Mouse (Mus musculus): Measurements from ENCODE around the gene Epb41.

Epb41 gene

DNA sequence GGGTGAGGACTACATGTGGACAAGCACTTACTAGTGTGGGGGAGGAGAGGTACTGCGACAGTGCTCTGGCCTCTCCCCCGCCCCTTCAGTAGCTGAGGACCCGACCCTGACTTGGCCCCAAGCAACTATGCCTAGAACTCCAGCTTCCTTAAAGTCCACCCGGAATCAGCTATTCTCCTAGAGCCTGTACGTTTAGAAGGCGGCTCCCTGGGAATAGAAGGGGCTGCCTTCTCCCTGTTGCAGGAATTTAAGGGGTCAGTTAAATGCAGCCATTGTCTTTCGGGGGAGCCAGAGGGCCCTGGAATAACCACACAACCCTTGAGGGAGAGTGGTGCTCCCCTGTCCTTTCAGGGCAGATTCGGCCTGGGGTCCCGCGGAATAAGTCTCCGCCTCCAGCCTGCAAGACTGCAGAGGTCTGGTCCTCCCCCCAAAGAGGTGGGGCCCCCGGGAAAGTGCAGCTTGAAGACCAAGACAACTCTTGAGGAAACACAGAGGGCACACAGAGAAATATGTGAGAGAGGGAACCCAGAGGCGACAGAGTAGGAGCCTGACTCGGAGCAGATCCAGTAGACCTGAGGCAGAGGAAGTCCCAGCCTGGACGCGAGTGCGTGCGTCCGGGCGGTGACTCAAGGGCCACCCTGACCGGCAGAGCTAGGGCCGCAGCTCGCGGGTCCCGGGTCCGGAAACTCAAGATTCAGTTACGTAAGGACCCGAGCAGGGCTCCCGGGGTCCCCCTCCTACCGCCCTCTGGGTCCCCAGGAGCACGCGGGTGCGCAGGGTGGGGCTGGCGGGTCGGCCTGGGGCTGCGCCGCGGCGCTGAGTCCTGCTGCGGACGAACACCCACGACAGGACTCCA, 816 bp downstream of the Epb41 start, which contains the start of gene Gm10300:
TSS of gene Gm10300 (plus strand) at position 621 of the 856 bp plus-strand sequence.
- peak; percentile 82 for DNase-seq

DNA sequence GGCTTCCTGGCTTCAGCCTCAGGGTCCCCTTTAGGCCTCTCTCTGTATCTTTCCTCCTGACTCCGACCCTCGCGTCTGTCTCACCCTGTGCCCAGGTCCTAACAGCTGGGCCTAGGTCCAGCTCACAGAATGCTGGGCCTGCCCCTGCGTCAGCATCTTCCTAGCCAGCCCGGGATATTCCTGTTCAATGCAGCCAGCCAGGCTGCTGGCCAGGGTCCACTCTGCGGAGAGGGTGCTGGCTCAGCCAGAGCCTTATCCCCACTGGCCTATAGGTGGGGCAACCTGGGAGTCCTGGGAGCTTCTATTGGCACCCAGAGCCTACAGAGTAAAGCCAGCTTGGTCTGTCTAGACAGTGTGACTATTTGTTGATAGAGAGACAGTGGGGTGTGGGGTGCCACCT, 2.2 kb downstream of the Epb41 start:
- DNase-seq, result peak; percentile 56

DNA sequence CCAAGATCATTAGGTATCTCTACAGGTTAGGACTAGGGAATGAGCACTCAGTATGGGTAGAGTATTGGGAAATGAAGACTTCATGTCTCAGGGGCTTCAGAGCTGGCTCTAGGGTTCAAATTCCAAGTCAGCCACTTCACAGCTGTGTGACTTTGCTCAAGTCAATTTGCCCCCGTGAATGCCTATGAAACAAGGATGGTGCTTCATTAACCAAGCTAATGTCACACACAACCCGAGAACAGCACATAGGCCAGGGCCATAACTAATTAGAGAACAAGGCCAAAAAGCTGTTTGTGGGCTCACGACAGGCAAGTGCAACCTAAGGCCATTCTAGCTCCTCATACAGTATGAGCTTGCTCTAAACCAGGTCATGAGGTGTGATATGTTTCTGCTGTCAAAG, 3.0 kb downstream of the Epb41 start:
- DNase-seq, result no peak

DNA sequence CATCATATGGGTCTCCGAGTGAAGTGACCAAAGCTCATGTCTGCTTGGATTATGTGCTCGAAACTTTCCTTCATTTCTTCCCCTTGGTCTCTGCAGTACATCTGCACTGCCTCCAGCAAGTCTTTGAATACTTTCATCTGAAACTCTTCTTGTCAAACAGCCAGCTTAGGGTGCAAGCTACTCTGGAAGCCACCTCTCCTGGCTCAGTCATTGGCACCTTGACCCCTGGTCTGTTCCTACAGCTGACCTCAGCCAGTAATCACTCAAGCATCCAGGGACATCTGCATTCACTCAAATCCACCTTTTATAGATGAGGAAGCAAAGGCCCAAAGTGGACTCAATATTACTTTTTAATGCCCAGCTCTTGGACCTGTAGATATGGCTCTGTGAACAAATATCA, 3.4 kb downstream of the Epb41 start:
- no peak for DNase-seq

DNA sequence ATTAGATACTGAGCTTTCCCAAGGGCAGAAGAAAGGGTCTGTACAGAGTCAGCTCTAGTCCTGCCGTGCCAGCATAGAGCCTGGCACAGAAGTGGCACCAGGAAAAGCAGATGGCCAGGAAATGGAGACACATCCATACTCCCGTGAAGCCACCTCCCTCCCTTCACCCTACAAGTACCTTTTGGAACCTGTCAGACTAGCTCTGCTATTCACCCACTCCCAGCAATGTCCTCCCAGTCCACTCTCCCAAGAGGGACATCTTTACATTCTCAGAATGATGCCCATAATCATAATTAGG, 7.2 kb downstream of the Epb41 start:
- DNase-seq, result no peak

DNA sequence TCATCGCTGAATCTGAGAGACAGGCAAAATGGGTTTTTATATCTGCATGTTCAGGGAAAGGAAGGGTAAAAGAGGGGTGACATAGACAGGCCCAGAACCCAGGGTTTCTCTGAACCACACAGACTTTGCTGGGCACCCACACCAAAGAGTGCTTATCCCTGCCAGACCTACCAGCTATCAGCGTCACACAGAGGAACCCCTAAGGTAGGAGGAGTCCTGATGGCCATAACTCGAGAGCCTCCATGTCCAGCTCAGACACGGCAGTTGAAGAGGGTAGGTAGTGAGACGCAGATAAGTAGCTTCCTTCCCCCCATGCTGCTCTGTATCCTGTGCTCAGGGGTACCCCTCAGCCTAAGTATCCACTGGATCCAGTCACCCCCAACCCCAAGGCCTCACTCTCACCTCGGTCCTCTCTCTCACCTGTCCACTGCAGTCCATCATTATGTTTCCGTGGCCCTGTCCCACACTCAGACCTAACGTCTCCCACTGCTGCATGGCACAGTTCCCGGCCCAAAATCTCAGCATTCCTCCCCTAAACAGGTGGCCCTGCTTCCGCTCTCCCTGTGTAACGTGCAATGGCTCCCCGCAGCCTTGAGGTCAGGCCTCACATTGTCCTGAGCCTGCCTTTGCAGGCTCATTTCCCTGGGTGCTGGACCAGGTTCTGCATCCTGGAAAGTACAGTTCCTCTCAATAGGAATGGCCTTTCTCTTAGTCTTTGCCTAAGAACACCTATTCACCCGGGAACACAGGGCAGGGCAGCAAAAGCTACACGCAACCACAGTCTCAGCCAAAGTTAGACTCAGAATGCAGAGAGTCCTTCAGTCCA, 7.8 kb downstream of the Epb41 start:
- peak; percentile 58 for DNase-seq

DNA sequence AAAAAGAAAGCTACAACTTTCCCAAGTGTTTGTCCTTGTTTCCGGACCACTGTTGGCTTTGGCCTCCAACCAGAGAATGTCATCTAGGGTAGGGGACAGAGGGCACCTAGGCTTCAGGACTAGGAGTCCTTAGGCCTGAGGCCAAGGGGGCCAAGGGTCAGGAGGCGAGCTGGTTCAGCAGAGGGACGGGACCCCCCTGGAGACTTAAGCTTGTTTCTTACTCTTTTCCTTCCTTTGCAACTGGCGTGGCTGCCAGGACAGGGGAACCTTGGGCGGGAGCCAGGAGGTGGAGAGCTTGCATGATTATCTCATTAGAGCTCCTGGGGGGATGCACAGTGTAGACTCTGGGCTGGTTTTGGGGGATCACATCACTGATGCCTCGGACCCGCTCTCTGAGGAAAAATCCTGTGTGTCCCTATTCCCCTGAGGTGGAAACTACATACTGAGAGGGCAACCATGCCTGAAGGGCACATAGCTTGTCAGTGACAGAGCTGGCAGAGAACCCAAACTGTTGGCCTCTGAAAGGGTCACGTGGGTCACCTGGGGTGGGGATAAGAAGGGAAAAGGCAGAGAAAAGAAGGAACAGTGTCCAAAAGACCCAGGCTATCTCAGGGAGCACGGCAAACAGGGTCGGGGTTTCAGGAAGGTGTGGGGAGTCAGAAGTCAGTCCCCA, 8.9 kb downstream of the Epb41 start:
- no peak for DNase-seq

DNA sequence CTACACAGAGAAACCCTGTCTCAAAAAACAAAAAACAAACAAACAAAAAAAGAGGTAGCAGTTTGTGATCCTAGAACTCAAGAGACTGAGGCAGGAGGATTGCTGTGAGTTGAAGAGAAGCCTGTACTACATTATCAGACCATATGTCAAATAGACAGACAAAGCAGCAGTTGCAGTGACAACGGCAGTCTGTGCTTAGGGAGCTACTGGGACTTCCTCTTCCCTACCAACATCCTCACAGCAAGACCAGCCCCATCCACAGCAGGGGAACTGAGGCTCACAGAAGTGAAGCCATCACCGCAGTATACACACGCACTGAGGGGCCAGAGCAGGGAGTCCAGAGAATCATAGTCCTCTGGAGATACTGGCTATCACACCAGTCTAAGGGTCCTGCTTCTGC, 9.5 kb downstream of the Epb41 start:
- DNase-seq, result no peak

DNA sequence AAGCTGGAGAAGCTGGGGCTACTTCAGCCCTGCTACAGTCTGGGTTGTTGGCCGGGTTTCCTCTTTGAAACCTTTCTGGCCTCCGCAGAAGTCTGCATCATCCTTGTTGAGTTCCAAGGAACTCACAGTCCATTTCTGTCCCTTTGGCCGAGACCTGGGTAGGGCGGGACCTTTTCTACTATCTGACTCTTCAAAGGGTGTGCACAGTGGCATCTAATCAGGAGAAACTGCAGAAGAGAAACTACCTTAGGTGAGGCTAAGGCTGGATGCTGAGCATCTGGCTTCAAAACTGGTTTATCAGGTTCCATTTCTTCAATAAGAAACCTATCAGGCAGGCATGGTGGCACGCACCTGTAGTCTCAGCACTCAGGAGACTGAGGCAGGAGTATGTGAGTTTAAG, 10.6 kb downstream of the Epb41 start:
- no peak for DNase-seq

DNA sequence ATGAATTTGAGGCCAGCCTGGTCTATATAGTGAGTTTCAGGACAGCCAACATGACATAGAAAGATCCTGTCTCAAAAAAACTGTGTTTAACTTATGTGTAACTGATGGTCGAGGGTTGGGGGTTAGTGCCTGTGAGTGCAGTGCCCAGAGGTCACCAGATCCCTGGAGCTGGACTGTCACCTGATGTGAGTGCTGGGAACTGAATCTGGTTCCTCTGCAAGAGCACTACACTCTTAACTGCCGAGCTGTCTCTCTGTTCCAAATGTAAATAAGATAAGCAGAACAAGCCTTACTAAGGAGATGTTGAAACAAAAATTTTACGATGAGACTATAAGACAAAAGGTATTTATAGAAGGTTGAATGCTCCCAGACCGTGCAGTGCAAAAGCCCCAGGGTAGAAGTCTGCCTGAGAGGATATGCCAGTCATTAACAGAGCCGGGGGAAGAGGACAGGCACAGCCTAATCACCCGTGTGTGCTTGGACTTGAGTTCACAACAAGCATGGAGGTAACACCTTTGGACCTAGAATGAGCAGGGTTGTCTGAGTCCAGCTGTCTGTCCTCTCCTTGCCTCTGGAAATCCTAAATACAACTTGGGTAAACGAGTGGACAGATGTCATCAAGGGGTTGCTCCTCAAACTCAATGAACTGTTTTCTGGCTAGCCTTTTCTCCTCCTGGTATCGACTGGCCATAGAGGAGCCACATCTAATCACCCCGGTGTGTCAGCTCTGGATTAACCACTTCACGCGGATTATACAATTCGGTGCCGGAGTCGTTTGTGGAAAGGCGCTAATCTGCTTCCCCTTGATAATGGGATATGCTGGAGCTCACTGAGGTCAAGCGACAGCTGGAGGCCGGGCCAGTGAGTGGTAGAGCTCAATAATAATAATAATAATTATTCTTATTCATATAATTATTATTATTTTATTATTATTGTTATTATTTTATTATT, 11.9 kb downstream of the Epb41 start:
- DNase-seq, result no peak

DNA sequence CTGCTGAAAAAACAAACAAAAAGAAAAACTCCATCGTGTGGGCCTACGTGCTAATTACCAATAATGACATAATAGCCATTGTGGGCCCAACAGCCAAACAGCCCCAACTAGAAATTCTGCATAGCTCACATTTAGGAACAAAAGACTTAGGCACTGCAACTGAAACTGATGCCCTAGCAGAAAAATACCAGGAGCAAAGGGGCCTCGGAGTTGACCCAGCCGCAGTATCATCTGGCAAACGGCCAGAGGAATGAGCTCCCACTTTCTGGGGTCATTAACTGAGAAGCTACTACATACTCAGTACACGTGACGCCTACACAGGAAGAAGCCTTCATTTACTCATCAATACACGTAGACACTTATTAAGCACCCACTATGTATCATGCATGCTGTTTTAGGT, 12.8 kb downstream of the Epb41 start:
- DNase-seq, result no peak

DNA sequence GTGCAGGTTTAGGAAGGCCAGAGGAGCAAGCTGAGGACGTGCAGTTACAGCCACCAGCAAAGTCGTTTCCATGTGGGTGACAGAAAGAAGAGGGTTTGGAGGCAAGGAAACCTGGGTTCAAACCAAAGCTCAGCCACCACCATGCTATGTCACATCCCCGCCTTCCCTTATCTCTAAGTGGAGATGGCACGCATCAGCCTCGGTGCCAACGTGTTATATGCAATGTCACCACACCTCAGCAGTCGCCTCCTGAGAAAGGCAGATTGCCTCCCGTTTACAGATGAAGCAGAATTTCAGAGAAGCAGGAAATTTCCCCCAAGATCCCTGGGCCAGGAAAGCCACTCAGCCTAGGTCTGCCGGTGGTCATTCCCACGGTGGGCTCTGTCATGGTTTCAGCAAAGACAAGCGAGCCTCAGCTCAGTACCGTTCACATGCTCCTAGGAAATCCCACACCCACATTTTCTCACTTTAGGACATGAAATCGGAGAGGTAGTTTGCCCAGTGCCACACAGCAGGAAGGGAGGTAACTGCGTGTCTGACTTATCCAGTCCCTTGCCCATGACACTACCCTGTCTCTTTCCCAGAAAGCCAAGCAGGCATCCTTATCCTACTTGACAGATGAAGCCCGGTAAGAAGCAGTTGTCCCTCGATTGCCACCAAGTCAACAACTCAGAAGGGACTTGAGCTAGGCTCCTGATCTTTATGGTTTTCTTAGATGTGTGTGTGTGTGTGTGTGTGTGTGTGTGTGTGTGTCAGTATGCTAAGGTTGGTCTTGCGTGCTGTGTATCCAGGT, 14.9 kb downstream of the Epb41 start:
- peak; percentile 87 for DNase-seq

DNA sequence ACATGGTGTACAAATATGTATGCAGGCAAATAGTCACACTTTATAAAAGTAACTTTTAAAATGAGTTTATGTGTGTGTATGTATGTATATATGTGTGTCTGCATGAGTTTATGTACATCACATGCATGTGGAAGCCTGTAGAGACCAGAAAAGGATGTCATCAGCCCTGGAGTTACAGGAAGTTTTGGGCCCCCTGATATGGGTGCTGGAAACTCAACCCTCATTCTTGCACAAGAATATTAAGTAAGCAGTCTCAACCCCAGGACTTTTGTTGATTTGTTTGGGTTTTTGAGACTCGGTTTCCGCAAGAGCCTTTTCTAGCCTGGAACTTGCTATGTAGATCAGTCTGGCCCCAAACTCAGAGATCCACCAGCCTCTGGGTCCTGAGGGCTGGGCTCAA, 15.6 kb downstream of the Epb41 start:
- no peak for DNase-seq

DNA sequence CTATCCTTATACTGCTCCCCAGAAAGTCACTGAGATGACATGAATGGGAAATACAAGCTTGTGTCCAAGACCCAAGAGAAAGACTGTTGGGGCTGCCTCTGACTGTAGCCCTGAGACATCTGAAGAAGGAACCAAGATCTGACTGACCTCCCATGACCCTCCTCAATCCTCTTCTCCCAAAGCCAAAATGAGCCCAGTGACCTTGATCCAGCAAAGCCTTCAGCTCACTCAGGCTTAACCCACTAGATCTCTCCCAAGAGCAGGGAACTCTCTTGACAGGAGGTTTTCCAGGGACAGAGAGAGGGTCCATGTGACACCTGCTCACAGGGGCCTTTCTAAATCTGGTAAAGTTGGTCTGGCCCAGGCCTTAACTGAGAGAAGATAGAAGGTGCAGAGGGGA, 17.8 kb downstream of the Epb41 start:
- DNase-seq, result no peak

DNA sequence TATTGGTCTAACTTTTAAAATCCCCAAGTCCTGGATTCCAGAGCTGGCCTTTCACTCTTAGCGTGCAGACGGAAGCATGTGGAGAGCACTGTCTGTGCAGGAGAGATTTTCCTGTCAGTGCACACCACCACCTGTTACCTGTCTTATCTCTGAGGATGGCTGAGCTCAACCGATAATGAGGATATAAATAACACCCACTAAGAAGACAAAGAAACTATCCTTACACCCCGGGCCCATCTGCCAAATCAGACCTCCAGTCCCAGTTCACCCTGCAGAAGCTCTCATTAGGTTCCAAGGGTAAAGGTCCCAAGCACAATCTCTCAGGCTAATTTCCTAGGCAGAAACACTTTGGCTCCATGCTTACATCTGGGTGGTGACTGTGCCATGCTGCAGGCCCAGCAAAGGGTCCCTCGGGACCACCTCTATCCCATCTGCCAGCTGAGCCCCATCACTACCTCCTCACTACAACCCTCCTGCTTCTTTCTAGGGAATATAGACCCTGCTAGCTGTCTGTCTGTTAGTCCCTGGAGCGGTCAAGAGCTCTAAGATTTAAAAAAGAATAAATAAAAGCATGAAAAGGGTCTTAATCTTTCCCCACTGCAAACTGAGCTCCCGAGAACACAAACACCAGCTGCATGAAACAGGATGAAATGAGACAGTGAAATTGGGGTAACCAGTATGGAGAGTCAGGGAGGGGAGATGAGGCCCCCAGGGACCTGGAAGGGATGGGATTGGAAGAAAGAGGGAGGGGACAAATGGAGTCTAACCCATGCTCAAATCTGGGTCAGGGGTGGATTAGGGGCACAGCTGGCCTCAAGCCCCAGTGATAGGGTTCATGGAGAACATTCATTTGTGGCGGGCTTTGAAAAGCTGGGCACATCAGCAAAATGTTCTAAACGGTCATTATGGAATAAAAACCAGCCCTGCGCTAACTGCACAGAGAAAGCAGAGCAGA, 23.5 kb downstream of the Epb41 start:
- DNase-seq, result no peak

DNA sequence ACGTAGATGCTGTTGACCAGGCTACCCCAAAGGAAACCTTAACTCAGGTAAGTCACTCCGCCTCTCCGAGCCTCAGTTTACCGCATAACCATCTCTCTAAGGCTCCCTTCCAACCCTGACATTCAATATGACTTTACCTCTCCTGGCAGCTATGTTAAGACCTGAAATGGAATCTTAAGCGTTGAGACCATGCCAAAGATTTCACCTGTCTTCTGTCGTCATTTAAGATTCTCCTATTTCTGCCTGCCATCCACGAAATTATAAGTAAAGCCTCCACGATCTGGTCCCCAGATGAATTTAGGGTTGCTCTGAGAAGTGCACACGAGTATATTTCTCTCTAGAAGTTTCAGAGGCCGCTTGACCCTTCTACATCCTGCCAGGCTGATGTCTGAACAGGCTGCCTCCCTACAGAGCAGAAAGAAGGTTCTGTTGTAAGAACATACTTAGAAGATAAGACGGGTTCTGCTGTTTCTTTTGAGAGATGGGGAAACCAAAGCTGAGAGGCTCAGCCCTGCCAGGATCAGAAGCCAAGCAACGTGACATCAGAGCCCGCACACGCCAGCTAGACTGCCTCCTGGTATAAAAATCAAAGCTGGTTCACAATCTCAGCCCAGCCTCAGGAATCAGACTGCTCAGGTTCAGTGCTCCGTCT, 25.4 kb downstream of the Epb41 start:
- no peak for DNase-seq

DNA sequence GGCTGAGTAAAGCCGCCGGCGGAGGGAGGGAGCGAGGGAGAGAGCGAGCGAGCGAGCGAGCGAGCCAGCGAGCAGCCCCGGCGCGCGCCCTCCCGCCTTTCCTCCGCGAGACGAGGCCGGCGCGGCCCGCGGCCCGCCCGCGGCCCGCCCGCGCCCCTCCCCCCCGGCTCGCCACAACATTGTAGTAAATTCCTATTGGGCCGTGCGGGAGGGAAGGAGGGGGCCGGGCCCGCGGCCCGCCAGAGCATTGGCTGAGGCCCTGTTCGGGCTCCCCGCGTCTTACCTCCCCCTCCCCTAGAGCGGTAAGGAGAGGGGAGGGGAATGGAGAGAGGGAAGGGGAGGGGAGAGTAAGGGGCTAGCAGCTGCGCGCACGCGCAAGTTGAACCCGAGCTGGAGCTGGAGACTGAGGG, 26.1 kb downstream of the Epb41 start:
- DNase-seq, result peak; percentile 92

DNA sequence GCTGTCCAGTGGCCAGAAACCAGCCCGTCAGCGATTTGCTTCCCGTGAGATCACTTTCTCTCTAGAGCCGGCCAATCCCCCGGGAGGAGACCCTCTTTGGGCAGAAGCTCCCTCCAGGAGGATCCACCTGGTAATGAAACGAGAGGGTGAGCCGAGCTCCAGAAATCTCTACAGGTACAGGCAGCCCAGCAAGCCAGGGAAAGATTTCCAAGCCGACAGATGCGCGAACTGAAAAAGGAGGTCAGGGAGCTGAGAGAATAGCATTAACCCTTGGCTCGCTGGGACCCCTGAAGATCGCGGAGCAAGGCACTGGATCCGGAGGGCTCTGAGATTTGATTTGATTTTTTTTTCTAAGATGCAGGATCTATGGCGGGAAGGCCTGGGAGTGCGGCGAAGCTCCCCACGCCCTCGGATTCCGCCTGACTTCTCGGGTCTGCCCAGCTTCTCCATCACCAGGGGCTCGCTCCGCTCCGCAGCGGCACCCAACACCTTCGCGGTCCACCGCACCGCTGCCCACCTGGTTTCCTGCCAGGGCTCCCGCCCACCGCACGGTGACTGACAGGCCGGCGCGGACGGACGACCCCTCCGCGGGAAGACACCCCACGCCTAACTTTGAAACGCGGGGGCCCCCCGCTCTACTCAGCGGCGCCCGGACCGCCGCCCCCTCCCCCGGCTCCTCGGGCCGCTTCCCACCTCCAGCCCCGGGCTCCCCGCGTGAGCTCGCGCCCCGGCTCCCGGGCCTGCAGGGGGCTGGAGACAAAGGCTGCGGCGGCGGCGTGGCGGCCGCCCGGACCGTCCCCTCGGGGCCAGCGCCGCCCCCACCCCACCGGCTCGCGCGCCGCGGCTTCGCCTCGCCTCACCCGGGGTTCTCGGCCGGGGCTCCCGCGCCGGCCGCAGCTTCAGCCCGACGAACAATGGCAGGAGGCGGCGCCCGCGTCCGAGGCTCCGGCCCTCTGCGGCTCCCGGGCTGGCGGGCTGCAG, 26.8 kb downstream of the Epb41 start:
- DNase-seq, result no peak

DNA sequence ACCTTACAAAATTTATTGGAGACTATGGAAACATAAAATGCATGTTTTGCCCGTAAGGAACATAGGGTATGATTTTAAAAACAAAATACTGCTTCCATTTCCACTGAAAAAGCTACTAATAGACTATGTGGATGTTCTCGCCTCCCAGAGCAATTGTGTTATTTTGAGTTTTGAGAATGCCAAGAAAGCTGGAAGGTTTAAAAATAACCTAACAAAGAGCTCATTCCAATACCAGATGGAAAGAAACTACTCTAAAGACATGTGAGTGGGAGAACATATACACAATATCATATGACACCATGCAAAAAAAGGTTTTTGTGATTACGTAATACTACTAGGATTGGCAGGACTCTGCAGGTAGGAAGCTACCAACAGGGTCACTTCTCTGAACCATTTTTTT, 31.4 kb downstream of the Epb41 start:
- DNase-seq, result no peak
